In the genomic region with DNA sequence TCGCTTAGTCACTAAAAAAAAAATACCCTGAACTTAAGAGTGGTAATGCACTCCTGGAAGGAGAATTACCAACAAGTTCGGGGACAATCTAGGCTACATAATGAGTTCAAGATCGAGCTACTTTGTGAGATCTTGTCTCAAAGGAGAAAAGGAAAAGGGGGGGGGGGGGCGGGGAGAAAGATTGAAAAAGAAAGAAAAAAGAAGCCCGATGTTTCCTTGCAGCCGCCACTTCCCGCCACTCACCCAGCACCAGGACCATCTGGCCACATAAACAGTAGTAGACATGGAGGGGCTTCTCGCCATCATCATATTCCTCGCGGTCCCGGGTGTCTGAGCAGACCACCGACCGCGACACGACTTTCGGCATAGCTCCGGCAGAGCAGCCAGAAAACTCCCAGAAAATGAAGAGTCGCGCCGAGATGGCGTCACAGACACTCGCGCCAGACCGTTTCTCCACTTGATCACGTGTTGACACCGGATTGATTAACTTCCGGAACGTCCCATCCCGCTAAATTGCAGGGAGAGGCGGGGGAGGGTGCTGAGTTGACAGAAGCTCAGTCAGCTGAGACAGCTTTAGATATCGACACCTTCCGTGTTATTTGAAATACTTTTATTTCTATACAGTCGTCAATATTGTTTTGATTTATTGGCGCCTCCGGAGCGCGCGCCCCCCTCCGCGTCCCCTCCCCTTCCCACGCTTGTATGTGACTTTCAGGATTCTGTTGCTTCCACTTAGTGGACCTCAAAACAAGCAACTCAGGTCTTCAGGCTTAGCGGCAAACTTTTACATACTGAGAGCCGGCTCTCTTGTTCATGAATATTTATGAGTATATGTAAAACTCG, we compare ENCODE assay signal across 8 mouse cellular contexts. TPM values are rescaled to one million over a fixed set of nuclear protein-coding genes. Genes with fewer than 3 reads are reported as not detected.
A peak's percentile ranks its signal among the peaks of the same experiment; 100 is the strongest.
DNase-seq lines count a peak whose midpoint lies in the region; ATAC-seq and TF ChIP-seq lines count a peak whose summit lies in the region.

No protein-coding gene starts in this region.

- H3K9ac ChIP-seq in hindbrain, embryonic 15.5 days, result peak overlapping the region; percentile 41; the same call in 1 of the 2 replicates

- no peaks in the 10 kb centered on the region for H3K36me3 ChIP-seq in hindbrain, embryonic 15.5 days

- DNase-seq in Patski (ENCODE audit: low read depth, low spot score), result peak; percentile 12
- peak; percentile 85 to 86 for DNase-seq in cerebellum, postnatal 14 days
- peak; percentile 66 to 70 for DNase-seq in frontal cortex, postnatal 25 days (ENCODE audit: low spot score in 2 of 2)
- DNase-seq in left cerebral cortex, adult 11 months (ENCODE audit: low spot score), result peak; percentile 66
- peak; percentile 87 for DNase-seq in lung, postnatal 4 days
- peak; percentile 57 for DNase-seq in retina, postnatal 7 days (ENCODE audit: low read depth, low spot score)
- DNase-seq in urinary bladder, adult 2 months (ENCODE audit: low spot score), result peak; percentile 47

- 16% methylated on average over 42 of the region's 44 CpGs for WGBS in hindbrain, embryonic 15.5 days

- H3K27me3 ChIP-seq in Patski, result no peaks in the 10 kb centered on the region
- H3K27me3 ChIP-seq in hindbrain, embryonic 15.5 days, result no peaks in the 10 kb centered on the region

- in situ Hi-C loops in Patski (cut with MboI; ENCODE audit: low pct_unique_long_range_greater_than_20kb), result no loop called here

- H3K4me3 ChIP-seq in hindbrain, embryonic 15.5 days, result peak overlapping the region; percentile 46

- peak overlapping the region; percentile 70 for H3K27ac ChIP-seq in hindbrain, embryonic 15.5 days (replicated peaks)

- CTCF ChIA-PET in Patski (lab: Charles Lee), result no interaction called here

- H3K9me3 ChIP-seq in hindbrain, embryonic 15.5 days, result no peaks in the 10 kb centered on the region

- POLR2A ChIA-PET in Patski (lab: Charles Lee), result interaction anchor here (0.6 to 0.7 kb wide), 3 partner anchors 178 to 967 kb away, joined by 3 to 4 read pairs (median 4); no protein-coding TSS in a partner anchor

- H3K4me2 ChIP-seq in hindbrain, embryonic 15.5 days, result peak overlapping the region; percentile 56

- TF ChIP-seq CTCF in Patski (IDR thresholded peaks at IDR 0.05), result no peak

- peaks cover 12% of the 10 kb centered on the region; the same call in 1 of the 2 replicates for H3K4me1 ChIP-seq in hindbrain, embryonic 15.5 days (replicated peaks)

- peak; percentile 57 for ATAC-seq in Patski
- peak; percentile 94 for ATAC-seq in hindbrain, embryonic 15.5 days (ENCODE audit: low FRiP score, low read depth)

RNA-seq across cellular contexts. Expression of gene Ube2a, which starts 9.7 kb away (rescaled TPM):
- 89.0 TPM for polyA plus RNA-seq in Patski (2021)
- polyA plus RNA-seq in hindbrain, embryonic 15.5 days (2015; fragmentation: Nextera tagmentation; extraction: Ambion mirVana), result 115 and 119 TPM in 2 replicates
- 43.4 and 45.0 TPM in 2 replicates for polyA plus RNA-seq in urinary bladder, adult 2 months (2012; rRNA removed)

RNA-seq across cellular contexts. Expression of gene C330007P06Rik, which starts 9.9 kb away (rescaled TPM):
- polyA plus RNA-seq in Patski (2021), result 29.8 TPM
- 21.6 and 22.8 TPM in 2 replicates for polyA plus RNA-seq in hindbrain, embryonic 15.5 days (2015; fragmentation: Nextera tagmentation; extraction: Ambion mirVana)
- polyA plus RNA-seq in urinary bladder, adult 2 months (2012; rRNA removed), result 15.9 and 19.7 TPM in 2 replicates

RNA-seq across cellular contexts. Expression of gene Nkrf, which starts 38.7 kb away (rescaled TPM):
- polyA plus RNA-seq in Patski (2021), result 8.4 TPM
- polyA plus RNA-seq in hindbrain, embryonic 15.5 days (2015; fragmentation: Nextera tagmentation; extraction: Ambion mirVana), result 14.8 and 16.1 TPM in 2 replicates
- polyA plus RNA-seq in urinary bladder, adult 2 months (2012; rRNA removed), result 5.1 and 5.9 TPM in 2 replicates

Comparison
In these comparisons a context has a peak if more than half of its experiments do, and no peak if none do; other contexts are left out.
1. Peak in every context shown above with its lines: DNase-seq, ATAC-seq, H3K4me3 ChIP-seq and H3K27ac ChIP-seq.
2. DNase-seq: peak in every context shown above with its lines; median percentile 87 in lung, postnatal 4 days; 86 in cerebellum, postnatal 14 days; 68 in frontal cortex, postnatal 25 days; 66 in left cerebral cortex, adult 11 months; 57 in retina, postnatal 7 days; 47 in urinary bladder, adult 2 months; 12 in Patski.